Mouse (Mus musculus) left cerebral cortex, adult 9 months (tissue): ENCODE measurements around the gene Pcp4l1.
A peak's percentile ranks its signal among the peaks of the same experiment; 100 is the strongest.
"Not testable (repeated sequence)": the region's sequence is repeated elsewhere in the genome, so short reads cannot be mapped to it uniquely, and the experiment has no call there.

Source experiments
- DNase-seq, 2 experiments: peaks; one replicate each; pipeline ENCODE4 v3.0.0; 2022; ENCODE audit warnings: low spot score in 2 of 2

Gene Pcp4l1

DNA sequence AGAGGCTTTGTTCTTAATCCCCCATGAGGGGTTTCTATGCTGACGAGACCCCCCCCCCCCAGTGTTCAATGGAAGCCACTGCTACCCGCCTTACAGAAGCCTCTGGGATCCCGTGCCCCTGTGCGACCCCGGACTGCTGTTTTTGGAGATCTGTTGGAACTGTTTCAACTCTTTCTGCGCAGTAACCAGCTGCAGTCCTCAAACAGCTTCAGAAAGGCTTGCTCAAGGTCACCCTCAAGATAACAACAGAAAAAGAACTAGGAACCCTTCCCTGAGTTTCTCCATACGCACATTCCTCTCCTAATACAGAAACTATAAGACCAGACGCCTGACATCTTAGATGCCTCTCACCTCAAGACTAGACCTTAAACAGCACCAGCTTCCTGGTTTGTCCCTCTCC, 7.0 kb downstream of the Pcp4l1 start:
- no peak for DNase-seq

- no peak for DNase-seq
Observed at GRCm38 (mm10) chr1:171187851-171188700, 8.0 kb downstream of the Pcp4l1 start.

DNA sequence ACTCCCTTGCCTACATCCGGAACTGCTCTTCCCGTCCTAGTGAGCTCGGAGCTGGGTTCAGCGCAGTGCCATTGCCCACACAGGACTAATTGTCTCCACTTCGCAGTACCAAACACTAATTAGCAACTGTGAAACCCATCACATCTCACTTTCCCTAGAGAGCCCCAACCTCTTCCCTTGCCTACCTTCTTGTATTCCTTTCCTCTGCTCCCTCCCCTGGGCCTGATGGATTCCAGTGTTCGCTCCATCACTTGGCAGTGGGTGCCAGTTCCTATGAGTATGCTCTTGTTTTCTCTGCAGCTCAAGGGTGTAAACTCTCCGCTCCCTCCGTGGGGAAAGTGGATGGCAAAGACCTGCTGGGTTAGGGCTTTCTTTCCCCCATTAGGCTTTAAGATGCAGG, 10.4 kb downstream of the Pcp4l1 start:
- DNase-seq = no peak

DNA sequence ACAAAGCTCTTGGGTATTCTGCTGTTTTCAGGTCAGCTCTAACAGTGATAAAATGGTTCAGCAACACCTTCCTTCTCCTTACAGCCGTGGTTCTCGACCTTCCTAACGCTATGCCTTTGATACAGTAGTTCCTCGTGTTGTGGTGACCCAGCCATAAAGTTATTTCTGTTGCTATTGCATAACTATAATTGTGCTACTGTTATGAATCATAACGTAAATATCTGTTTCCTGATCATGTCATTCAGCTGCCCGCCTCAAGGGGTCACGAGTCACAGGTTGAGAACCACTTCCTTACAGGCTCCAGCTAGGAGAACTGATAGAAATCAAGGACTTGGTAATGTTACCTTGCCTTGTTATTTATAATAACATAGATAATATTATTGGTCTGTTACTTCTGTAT, 11.8 kb downstream of the Pcp4l1 start:
- no peak for DNase-seq

DNA sequence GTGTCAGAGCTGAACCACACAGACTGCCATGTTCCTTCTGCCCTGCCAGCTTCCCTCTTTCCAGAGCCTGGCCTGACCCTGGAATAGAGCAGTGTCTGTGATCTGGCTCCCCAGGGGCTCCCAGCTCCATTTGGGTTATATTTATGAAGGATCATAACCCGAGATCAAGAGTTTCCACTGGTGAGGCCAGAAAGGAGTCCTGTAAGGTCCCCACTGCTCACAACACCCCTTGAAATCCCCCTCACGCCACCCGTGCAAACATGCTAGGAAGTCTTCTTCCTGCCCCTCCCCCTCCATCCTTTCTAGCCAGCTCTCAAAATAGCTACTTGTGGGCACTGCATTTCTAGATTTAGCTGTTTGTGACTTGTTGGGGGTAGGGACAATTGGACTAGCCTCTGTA, 12.4 kb downstream of the Pcp4l1 start:
- no peak for DNase-seq

DNA sequence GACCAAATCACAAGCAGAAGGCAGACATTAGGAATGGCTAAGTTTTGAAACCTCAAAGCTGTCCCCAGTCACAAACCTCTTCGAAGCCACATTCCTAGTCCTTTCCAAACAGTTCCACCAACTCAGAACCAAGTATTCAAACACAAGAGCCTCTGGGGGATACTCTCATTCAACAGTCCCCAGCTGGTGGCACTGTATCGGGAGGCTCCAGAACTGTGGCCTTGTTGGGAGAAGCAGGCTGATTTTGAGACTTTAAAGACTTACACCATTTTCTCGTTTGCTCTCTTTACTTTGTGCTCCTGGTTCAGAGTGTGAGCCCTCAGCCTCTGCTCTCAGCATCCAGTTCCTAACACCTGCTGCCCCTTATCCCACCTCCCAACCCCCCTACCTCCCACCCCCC, 13.0 kb downstream of the Pcp4l1 start:
- no peak for DNase-seq

DNA sequence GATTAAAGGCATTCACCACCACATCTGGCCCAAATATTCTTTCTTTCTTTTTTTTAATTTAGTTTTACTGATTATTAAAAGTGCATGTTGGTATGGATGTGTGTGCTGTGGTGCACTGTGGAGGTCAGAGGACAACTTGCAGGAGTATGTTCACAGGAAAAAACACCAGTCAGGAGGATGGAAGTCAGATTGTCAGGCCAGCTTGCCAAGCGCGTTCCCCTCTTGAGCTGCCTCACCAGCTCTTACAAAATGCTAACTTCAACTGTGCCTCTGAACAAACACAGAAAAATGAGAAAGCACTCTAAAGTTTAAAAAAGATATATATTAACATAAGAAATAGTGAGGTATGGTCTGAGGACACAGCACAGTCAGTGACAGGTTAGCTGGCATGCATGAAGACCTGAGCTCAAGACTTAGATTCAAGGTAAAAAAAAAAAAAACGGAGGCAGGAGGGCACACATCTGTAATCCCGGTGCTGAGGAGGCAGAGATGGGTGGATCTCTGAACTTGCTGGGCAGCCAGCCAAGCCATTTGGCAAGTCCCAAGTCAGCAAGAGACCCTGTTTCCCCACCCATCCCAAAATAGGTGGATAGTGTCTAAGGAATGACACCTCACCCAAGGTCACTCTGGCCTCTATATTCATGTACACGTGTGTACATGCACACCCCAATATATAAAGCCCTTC, 16.4 kb downstream of the Pcp4l1 start:
- DNase-seq = no peak

- peak in 1 of 2 experiments; percentile 55 for DNase-seq
Observed at GRCm38 (mm10) chr1:171172779-171173178, 23.3 kb downstream of the Pcp4l1 start.

GRCm38 (mm10) chr1:171171138-171171537, 24.9 kb downstream of the Pcp4l1 start:
- no peak for DNase-seq

DNA sequence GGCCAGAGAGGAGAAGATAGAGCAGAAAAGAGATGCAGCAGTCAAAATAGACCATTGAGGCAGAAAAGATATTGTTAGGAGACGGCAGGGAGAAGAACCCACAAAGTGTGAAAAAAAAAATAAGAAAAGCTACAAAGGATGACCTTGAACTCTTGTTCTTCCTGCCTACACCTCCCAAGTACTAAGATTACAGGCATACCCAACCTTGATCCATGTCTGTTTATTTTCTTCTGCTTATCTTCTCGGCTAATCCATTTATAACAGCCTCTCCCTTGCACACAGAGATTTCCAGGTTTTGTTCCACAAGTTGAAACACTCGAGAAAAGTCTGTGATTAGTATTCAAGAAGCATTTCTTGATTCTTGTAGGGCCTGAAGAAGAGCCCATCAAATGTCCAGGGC, 26.2 kb downstream of the Pcp4l1 start:
- no peak for DNase-seq

DNA sequence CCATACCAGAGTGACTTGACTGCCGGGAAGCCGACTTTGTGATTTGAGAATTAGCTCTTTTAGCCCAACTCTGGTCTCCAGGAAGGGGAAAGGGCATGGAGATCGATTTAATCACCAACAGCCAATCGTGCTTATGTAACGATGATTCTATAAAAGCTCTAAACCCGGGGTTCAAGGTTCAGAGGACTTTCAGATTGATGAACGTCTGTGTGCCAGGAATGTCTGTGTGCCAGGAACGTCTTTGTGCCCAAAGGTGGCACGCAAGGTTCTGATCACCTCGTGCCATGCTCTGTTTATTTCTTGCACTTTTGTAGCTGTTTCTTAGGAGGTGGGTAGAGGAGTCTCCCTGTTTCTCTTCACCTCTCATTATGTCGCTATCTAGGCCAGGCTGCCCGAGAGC, 27.2 kb downstream of the Pcp4l1 start:
- no peak for DNase-seq

GRCm38 (mm10) chr1:171165629-171166345, 30.3 kb downstream of the Pcp4l1 start:
- no peak for DNase-seq

- no peak for DNase-seq
Observed at GRCm38 (mm10) chr1:171164258-171164657, 31.8 kb downstream of the Pcp4l1 start.

DNA sequence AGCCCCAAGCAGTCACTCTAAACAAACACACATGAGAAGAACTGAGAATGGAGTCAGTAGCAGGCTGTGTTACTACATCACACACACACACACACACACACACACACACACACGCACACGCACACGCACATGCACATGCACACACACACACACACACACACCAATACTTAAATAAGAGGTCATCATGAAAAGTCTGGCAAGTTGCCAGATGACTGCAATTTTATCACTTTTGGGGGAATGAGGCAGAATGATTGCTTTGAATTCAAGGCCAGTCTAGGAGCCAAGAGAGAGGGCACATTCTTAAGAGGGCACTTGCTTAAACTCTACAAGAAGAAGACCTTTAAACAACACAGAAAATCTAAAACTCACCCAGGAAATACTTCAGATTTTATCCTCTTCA, 33.5 kb downstream of the Pcp4l1 start:
- DNase-seq = no peak

GRCm38 (mm10) chr1:171159485-171159975, 36.5 kb downstream of the Pcp4l1 start:
- DNase-seq = no peak

DNA sequence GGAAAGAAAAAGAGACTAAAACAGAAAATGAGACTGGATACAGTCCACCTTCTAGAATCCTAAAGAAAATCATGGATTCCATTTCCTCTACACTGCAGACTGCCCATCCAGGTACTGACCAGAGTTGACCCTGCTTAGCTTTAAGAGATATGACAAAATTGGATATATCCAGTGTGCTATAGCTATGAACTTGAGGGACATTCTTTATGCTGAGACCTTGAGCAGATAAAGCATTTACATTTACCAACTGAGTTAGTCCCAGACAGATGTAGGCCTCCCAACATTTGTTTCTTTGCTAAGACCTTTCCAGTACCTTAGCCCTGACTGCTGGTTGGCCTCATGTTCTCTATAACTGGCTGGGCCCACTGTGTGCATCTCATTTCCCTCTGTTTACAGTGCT, 38.1 kb downstream of the Pcp4l1 start:
- DNase-seq = no peak

DNA sequence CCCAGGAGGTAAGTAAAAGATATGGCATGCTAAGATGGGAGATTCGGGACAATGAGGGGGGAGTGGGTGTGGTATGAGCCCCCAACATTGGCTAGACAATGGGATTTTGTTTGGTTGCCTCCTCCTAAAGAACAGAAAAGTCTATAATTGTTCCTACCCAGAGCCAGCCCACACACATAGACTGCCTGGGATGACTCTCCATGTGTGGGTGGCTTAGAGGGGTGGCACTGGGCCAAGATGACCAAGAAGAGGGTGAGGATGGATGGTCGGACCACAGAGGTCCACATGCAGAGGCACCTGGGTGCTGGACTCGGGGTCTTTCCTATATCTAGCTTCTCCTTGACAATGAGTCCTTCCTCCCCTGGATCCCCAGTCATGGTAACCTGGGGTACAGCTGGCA, 39.4 kb downstream of the Pcp4l1 start:
- DNase-seq = peak in 1 of 2 experiments; percentile 23

- no peak for DNase-seq
Observed at GRCm38 (mm10) chr1:171151966-171152365, 44.1 kb downstream of the Pcp4l1 start.

- DNase-seq = peak; percentile 32 to 54
Observed at GRCm38 (mm10) chr1:171150838-171151391, 45.2 kb downstream of the Pcp4l1 start.

GRCm38 (mm10) chr1:171149974-171150760, 45.9 kb downstream of the Pcp4l1 start, which contains the start of the genes Sdhc and Mpz:
Gene Sdhc (minus strand): TSS chr1:171150603.
Gene Mpz (plus strand): TSS chr1:171150711.
- peak; percentile 86 to 97 for DNase-seq

DNA sequence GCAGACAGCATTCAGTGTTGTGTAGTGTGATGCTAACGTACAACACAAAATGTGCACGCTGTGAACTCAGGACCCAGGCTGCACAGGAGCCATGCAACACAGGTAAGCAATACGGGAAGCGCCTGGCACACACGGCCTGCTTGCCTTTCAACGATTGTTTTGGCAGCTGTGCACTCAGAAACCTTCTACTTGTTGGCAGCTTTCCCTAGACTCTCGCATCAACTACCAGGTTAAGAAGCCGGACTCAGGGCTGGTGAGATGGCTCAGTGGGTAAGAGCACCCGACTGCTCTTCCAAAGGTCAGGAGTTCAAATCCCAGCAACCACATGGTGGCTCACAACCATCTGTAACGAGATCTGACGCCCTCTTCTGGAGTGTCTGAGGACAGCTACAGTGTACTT, 53.1 kb downstream of the Pcp4l1 start:
- not testable (repeated sequence) for DNase-seq
